18 mouse cellular contexts compared by ENCODE assay signal in genomic region chr2:79137694-79138171, GRCm38 (mm10).
DNase-seq lines count a peak whose midpoint lies in the region; ATAC-seq and TF ChIP-seq lines count a peak whose summit lies in the region.
"Had no signal": no experiment of that assay in that cellular context is flagged by ENCODE, and none has a peak within 500 bp of the region (broad histone marks: within the 10 kb centered on the region; RNA-seq: fewer than 3 reads in every experiment).

No protein-coding gene starts in this region.

- H3K27me3 ChIP-seq in lung, embryonic 14.5 days (ENCODE audit: insufficient read depth, low read length), result no peaks in the 10 kb centered on the region
- H3K27me3 ChIP-seq: forebrain, embryonic 15.5 days; heart, embryonic 13.5 days; limb, embryonic 13.5 days; liver, embryonic 15.5 days; midbrain, embryonic 12.5 days had no signal

- H3K4me1 ChIP-seq in lung, embryonic 14.5 days (ENCODE audit: insufficient read depth), result no peaks in the 10 kb centered on the region
- H3K4me1 ChIP-seq: forebrain, embryonic 15.5 days; midbrain, embryonic 12.5 days had no signal

- H3K36me3 ChIP-seq in lung, embryonic 14.5 days (ENCODE audit: insufficient read depth), result no peaks in the 10 kb centered on the region
- H3K36me3 ChIP-seq: forebrain, embryonic 15.5 days; heart, embryonic 13.5 days; limb, embryonic 13.5 days; liver, embryonic 15.5 days; midbrain, embryonic 12.5 days had no signal

- ATAC-seq in lung, embryonic 14.5 days (ENCODE audit: insufficient read depth), result no peak
- peak; percentile 91 for ATAC-seq in CD4-positive, CD25-positive, alpha-beta regulatory T cell, adult 4 months
- peak; percentile 87 for ATAC-seq in activated CD4-positive, CD25-positive, alpha-beta regulatory T cell, adult 4 months
- ATAC-seq: forebrain, embryonic 15.5 days had no signal

- no peaks in the 10 kb centered on the region for H3K9me3 ChIP-seq in lung, embryonic 14.5 days (ENCODE audit: low read depth, low read length)
- H3K9me3 ChIP-seq: forebrain, embryonic 15.5 days; heart, embryonic 13.5 days; limb, embryonic 13.5 days; liver, embryonic 15.5 days; midbrain, embryonic 12.5 days had no signal

- no peak for TF ChIP-seq CTCF in lung, embryonic 14.5 days (IDR thresholded peaks at IDR 0.05; ENCODE audit: low read depth)

- peak; percentile 43 for DNase-seq in lung, embryonic 14.5 days
- DNase-seq in lung, postnatal 36 days, result no peak
- DNase-seq in naive thymus-derived CD4-positive, alpha-beta T cell, adult 2 months (ENCODE audit: low read depth), result peak; percentile 62
- no peak for DNase-seq in ovary, postnatal 10 days (ENCODE audit: low spot score)
- no peak for DNase-seq in heart, adult 11 months
- DNase-seq: cerebellum, adult 9-11 months; kidney, postnatal 14 days; layer of hippocampus, adult 9-11 months; retina, postnatal 1 day; right cerebral cortex, postnatal 4 days had no signal

- H3K27ac ChIP-seq in lung, embryonic 14.5 days (ENCODE audit: low read depth), result no peak overlapping the region
- H3K27ac ChIP-seq: forebrain, embryonic 15.5 days; heart, embryonic 13.5 days; limb, embryonic 13.5 days; liver, embryonic 15.5 days; midbrain, embryonic 12.5 days had no signal

- H3K9ac ChIP-seq in lung, embryonic 14.5 days, result no peak overlapping the region
- H3K9ac ChIP-seq: forebrain, embryonic 15.5 days; heart, embryonic 13.5 days; limb, embryonic 13.5 days; liver, embryonic 15.5 days; midbrain, embryonic 12.5 days had no signal

- 18% methylated on average over 6 of the region's 6 CpGs for WGBS in lung, embryonic 14.5 days

- H3K4me2 ChIP-seq in lung, embryonic 14.5 days, result no peak overlapping the region
- H3K4me2 ChIP-seq: forebrain, embryonic 15.5 days; heart, embryonic 13.5 days; limb, embryonic 13.5 days; liver, embryonic 15.5 days; midbrain, embryonic 12.5 days had no signal

- no peak overlapping the region for H3K4me3 ChIP-seq in lung, embryonic 14.5 days (ENCODE audit: low read depth, low read length)
- H3K4me3 ChIP-seq: erythroblast, embryonic 14.5 days; forebrain, embryonic 15.5 days; heart, embryonic 13.5 days; limb, embryonic 13.5 days; liver, embryonic 15.5 days; midbrain, embryonic 12.5 days had no signal

Comparison
In these comparisons a context has a peak if more than half of its experiments do, and no peak if none do; other contexts are left out.
1. DNase-seq: peak in lung, embryonic 14.5 days (single experiment) and naive thymus-derived CD4-positive, alpha-beta T cell, adult 2 months (single experiment); none in lung, postnatal 36 days (single experiment), ovary, postnatal 10 days (single experiment) and heart, adult 11 months (single experiment).